Mouse (Mus musculus) stomach, postnatal 0 days (tissue): Measurements from ENCODE around the gene Tnip2.
A peak's percentile ranks its signal among the peaks of the same experiment; 100 is the strongest.

ENCODE experiments used
- CTCF ChIP-seq: IDR thresholded peaks from 2 replicates; pipeline ENCODE4 v1.5.1; 2016; ENCODE audit warnings: antibody characterized with exemption, low read depth, mild to moderate bottlenecking, moderate library complexity
- EP300 ChIP-seq: optimal IDR thresholded peaks from 2 replicates; pipeline ENCODE3; 2016; ENCODE audit warnings: antibody characterized with exemption

- TF ChIP-seq CTCF (peak; percentile 45), EP300 (no peak)
Observed at GRCm38 (mm10) chr5:34530687-34531086, 16.9 kb upstream of the Tnip2 start.
